Mouse (Mus musculus): ENCODE measurements around the gene Trpm1.

DNA sequence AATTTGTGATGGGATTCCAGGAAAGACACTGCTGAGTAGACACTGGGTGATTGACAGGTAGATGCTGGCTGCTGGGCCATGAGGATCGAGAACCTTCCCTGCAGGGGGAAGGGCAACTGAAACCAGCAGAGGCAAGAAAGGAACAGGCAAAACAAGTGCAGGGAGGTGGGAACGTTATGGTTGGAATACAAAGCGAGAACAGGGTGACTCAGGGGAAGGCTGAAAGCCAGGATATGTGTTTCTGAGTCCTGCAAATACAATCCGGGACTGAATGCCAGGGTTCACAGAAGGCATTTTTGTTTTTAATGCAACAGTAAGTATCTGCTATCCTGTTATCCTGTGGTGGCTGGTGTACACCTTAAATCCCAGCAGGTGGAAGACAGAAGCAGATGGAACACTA lies 60.4 kb downstream of the Trpm1 start:
- TF ChIP-seq POLR2A (IDR thresholded peaks at IDR 0.05; ENCODE audit: borderline replicate concordance, control insufficient read depth, low read depth, low read length) (no peak), CTCF (IDR thresholded peaks at IDR 0.05; ENCODE audit: control insufficient read depth, insufficient read depth, low read length) (no peak)

Measured in bone marrow, adult 2 months (tissue).